Mouse (Mus musculus) embryonic facial prominence, embryonic 15.5 days (tissue): Measurements from ENCODE around the gene Ncam1. TPM values are rescaled to one million over a fixed set of nuclear protein-coding genes. Genes with fewer than 3 reads are reported as not detected.

ENCODE experiments used
- ATAC-seq: fragments of 200-750 bp; cut with Nextera tagmentation; 2 replicates; pipeline ENCODE4 v1.8.0; 2017; ENCODE audit warnings: low read depth, moderate TSS enrichment; ENCODE audit not compliant: insufficient number of reproducible peaks, low FRiP score, low TSS enrichment
- H3K27ac ChIP-seq: fragments of 300-500 bp; sonication (generic); replicated peaks from 2 replicates; pipeline ENCODE4 v1.5.1; 2015; ENCODE audit warnings: mild to moderate bottlenecking, inconsistent platforms
- H3K27me3 ChIP-seq: fragments of 300-500 bp; sonication (generic); 2 replicates; pipeline ENCODE4 v1.6.1; 2015; ENCODE audit warnings: inconsistent platforms
- H3K36me3 ChIP-seq: fragments of 300-500 bp; sonication (generic); 2 replicates; pipeline ENCODE4 v1.6.1; 2015; ENCODE audit warnings: mild to moderate bottlenecking, inconsistent platforms
- H3K4me1 ChIP-seq: fragments of 300-500 bp; sonication (generic); 2 replicates; pipeline ENCODE4 v1.6.1; 2015; ENCODE audit warnings: inconsistent platforms
- H3K4me2 ChIP-seq: fragments of 300-500 bp; sonication (generic); replicated peaks from 2 replicates; pipeline ENCODE4 v1.6.1; 2015; ENCODE audit warnings: mild to moderate bottlenecking, inconsistent platforms
- H3K4me3 ChIP-seq: fragments of 300-500 bp; sonication (generic); replicated peaks from 2 replicates; pipeline ENCODE4 v1.5.1; 2015; ENCODE audit warnings: mild to moderate bottlenecking, inconsistent platforms
- H3K9ac ChIP-seq: fragments of 300-500 bp; sonication (generic); 2 replicates; pipeline ENCODE4 v1.6.1; 2015; ENCODE audit warnings: inconsistent platforms
- H3K9me3 ChIP-seq: fragments of 300-500 bp; sonication (generic); replicated peaks from 2 replicates; pipeline ENCODE4 v1.6.1; 2016; ENCODE audit warnings: inconsistent platforms
- WGBS: fragments of 180-500 bp; shearing (Covaris S2); methylation state at CpG from one replicate; pipeline ENCODE4 v1.1.7; 2015; 5-methylcytosine and 5-hydroxymethylcytosine counted together
- polyA plus RNA-seq: library from polyadenylated mRNA; unstranded; fragments of >200 nt; fragmentation: Nextera tagmentation; extraction: Ambion mirVana; gene quantifications from 2 replicates; pipeline ENCODE4 v1.2.1, GENCODE M21; 2015

Gene Ncam1
- polyA plus RNA-seq, 1 experiment from 2014 or later = 142 TPM

DNA sequence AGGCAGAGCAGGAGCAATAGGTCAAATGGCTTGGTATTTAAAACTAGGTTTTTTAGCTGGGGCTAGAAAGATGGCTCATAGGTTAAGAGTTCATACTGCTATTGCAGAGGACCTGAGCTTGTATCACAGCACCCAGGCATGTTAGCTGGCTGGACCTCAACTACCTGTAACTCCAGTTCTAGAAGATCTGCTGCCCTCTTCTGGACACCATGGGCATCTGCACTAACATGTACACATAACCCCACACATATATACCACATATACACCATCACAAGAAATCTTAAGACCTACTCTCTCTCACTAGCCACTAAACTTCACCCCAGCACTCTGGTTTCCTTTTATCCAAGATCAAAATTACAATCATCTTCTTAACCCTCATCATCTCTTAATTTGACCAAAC is 131.7 kb downstream of the Ncam1 start:
- no peaks in the 10 kb centered on the region for H3K9me3 ChIP-seq
- H3K4me1 ChIP-seq = peaks cover 11% of the 10 kb centered on the region
- no peak overlapping the region for H3K4me3 ChIP-seq
- H3K36me3 ChIP-seq = no peaks in the 10 kb centered on the region
- H3K4me2 ChIP-seq = no peak overlapping the region
- H3K27me3 ChIP-seq = no peaks in the 10 kb centered on the region
- no peak overlapping the region for H3K27ac ChIP-seq
- H3K9ac ChIP-seq = no peak overlapping the region
- ATAC-seq = no peak

DNA sequence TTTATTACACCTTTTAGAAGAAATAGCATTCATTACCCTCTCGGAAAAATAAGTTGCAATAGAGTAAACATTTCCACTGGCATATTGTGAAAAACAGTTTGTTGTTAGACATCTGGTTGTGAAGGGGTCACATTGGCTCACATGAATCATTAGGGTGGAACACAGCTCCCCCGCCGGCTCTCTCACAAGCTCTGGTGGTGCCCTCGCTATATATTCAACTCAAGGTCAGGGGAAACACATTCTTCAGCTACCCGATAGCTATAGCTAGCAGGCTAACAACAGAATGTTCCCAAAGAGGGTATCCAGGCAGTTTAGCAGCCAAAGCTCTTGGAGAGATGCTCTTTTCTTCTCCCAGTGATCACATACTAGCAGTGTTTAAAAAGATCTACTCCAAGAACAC is 133.4 kb downstream of the Ncam1 start:
- no peaks in the 10 kb centered on the region for H3K9me3 ChIP-seq
- H3K4me3 ChIP-seq = no peak overlapping the region
- ATAC-seq = no peak
- no peak overlapping the region for H3K9ac ChIP-seq
- no peaks in the 10 kb centered on the region for H3K27me3 ChIP-seq
- WGBS = 53% methylated on average over 5 of the region's 5 CpGs
- no peak overlapping the region for H3K4me2 ChIP-seq
- H3K4me1 ChIP-seq = peaks cover 16% of the 10 kb centered on the region
- no peak overlapping the region for H3K27ac ChIP-seq
- no peaks in the 10 kb centered on the region for H3K36me3 ChIP-seq

DNA sequence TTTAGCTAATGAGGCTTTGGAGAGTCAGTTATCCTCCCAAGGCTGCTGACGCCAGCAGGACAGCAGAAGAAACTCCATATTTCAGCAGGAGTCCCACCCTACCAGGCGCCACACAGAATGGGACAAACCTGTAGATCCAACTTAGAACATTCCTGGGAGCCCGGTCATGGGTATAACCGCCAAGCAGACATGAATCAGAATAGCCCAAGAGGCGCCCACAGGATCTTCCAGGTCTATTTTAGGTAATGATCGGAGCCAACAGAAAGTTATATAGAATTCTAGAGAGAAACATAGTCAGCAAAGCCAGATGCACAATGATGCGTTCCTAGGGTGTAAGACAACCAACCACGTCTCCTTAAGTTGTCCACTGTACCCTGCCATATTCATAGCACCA is 134.8 kb downstream of the Ncam1 start:
- Histone ChIP-seq H3K4me1 (peaks cover 16% of the 10 kb centered on the region), H3K27me3 (no peaks in the 10 kb centered on the region), H3K27ac (no peak overlapping the region), H3K9me3 (no peaks in the 10 kb centered on the region), H3K9ac (no peak overlapping the region), H3K4me2 (no peak overlapping the region), H3K36me3 (no peaks in the 10 kb centered on the region), H3K4me3 (no peak overlapping the region)
- 84% methylated on average over 8 of the region's 8 CpGs for WGBS
- no peak for ATAC-seq

GRCm38 (mm10) chr9:49662958-49663926 is 135.5 kb downstream of the Ncam1 start:
- 59% methylated on average over 8 of the region's 8 CpGs for WGBS
- 0 out of 2 replicates have a peak overlapping the region, but pooled peaks have one; percentile 34 for H3K27ac ChIP-seq
- no peak overlapping the region for H3K4me3 ChIP-seq
- H3K9ac ChIP-seq = no peak overlapping the region
- no peaks in the 10 kb centered on the region for H3K27me3 ChIP-seq
- H3K4me2 ChIP-seq = no peak overlapping the region
- peaks cover 16% of the 10 kb centered on the region for H3K4me1 ChIP-seq
- no peak for ATAC-seq
- H3K36me3 ChIP-seq = no peaks in the 10 kb centered on the region
- H3K9me3 ChIP-seq = no peaks in the 10 kb centered on the region

GRCm38 (mm10) chr9:49661480-49661879 is 137.2 kb downstream of the Ncam1 start:
- Histone ChIP-seq H3K9me3 (no peaks in the 10 kb centered on the region), H3K36me3 (no peaks in the 10 kb centered on the region), H3K9ac (no peak overlapping the region), H3K27me3 (no peaks in the 10 kb centered on the region), H3K27ac (no peak overlapping the region), H3K4me1 (peaks cover 16% of the 10 kb centered on the region), H3K4me3 (no peak overlapping the region), H3K4me2 (no peak overlapping the region)
- ATAC-seq = no peak
- WGBS = 81% methylated on average over 2 of the region's 2 CpGs

GRCm38 (mm10) chr9:49658381-49658856 is 140.3 kb downstream of the Ncam1 start:
- no peaks in the 10 kb centered on the region for H3K36me3 ChIP-seq
- H3K27ac ChIP-seq = no peak overlapping the region
- peaks cover 9% of the 10 kb centered on the region for H3K4me1 ChIP-seq
- 85% methylated on average over 4 of the region's 4 CpGs for WGBS
- H3K27me3 ChIP-seq = no peaks in the 10 kb centered on the region
- no peak overlapping the region for H3K4me3 ChIP-seq
- ATAC-seq = no peak
- no peaks in the 10 kb centered on the region for H3K9me3 ChIP-seq
- no peak overlapping the region for H3K9ac ChIP-seq
- no peak overlapping the region for H3K4me2 ChIP-seq

GRCm38 (mm10) chr9:49654470-49654869 is 144.3 kb downstream of the Ncam1 start:
- Histone ChIP-seq H3K9ac (no peak overlapping the region), H3K36me3 (no peaks in the 10 kb centered on the region), H3K4me2 (no peak overlapping the region), H3K4me1 (no peaks in the 10 kb centered on the region), H3K27ac (no peak overlapping the region), H3K9me3 (no peaks in the 10 kb centered on the region), H3K4me3 (no peak overlapping the region), H3K27me3 (no peaks in the 10 kb centered on the region)
- no peak for ATAC-seq
- 78% methylated on average over 3 of the region's 3 CpGs for WGBS

DNA sequence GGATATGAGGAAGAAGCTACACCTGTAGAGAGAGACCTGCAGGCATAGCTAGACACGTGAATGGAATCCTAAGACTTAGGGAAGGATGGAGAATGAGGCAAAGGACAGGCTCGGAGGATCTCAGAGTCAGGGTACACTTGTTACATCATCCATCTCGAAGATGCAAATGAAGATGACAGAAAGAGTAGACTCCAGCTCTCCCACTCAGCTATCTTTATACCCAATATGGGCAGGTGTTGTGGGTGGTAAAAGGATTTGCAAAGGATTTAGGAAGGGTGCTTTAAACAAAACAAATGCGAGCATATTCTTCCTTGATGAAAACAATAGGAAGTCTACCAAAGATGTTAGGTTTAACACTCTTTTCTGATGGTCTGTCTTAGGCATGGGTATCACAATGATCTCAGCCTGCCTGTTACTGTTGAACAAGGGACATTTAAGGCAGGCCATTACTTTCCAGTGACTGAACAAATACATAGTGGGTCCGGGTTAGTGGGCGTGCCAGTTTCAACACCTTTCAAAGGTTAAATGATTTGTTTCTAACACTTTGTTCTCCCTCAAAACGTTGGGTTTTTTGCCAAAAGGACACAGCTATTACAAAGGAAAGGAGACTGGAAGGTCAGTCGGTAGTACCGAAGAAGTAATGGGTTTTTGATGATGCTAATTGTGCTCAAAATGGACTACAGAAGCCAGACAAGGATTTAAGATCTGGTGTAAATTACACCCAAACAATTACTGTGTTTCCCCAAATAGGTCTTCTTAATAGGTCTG is 145.1 kb downstream of the Ncam1 start:
- Histone ChIP-seq H3K9me3 (no peaks in the 10 kb centered on the region), H3K27me3 (no peaks in the 10 kb centered on the region), H3K4me3 (no peak overlapping the region), H3K9ac (no peak overlapping the region), H3K4me2 (no peak overlapping the region), H3K36me3 (no peaks in the 10 kb centered on the region), H3K4me1 (no peaks in the 10 kb centered on the region), H3K27ac (no peak overlapping the region)
- WGBS = 76% methylated on average over 9 of the region's 9 CpGs
- no peak for ATAC-seq

DNA sequence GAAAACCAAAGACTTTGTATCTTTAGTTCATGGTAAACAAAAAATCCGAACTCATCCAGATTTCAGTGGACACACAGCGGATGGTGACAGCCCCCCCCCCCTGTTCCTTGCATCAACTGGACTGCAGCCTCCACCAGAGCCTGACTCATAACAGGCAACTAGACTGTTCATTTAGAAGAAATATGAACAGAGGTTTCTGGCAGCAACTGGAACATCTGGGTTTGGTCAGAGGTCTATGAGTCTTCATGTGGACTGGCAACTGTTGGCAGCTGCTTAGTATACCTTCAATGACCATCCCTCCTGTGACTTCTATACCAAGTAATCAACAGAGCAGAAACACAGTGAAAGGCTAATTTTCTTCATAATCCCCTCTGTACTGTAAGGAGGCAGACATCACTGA is 154.4 kb downstream of the Ncam1 start:
- Histone ChIP-seq H3K4me1 (no peaks in the 10 kb centered on the region), H3K9me3 (no peaks in the 10 kb centered on the region), H3K9ac (no peak overlapping the region), H3K4me2 (no peak overlapping the region), H3K36me3 (no peaks in the 10 kb centered on the region), H3K4me3 (no peak overlapping the region), H3K27ac (no peak overlapping the region), H3K27me3 (no peaks in the 10 kb centered on the region)
- 91% methylated on average over 2 of the region's 2 CpGs for WGBS
- no peak for ATAC-seq

- no peak overlapping the region for H3K27ac ChIP-seq
- H3K27me3 ChIP-seq = no peaks in the 10 kb centered on the region
- H3K4me3 ChIP-seq = no peak overlapping the region
- no peak for ATAC-seq
- H3K4me2 ChIP-seq = no peak overlapping the region
- H3K4me1 ChIP-seq = no peaks in the 10 kb centered on the region
- WGBS = 79% methylated on average over 3 of the region's 3 CpGs
- no peaks in the 10 kb centered on the region for H3K36me3 ChIP-seq
- H3K9ac ChIP-seq = no peak overlapping the region
- no peaks in the 10 kb centered on the region for H3K9me3 ChIP-seq
These were observed 158.0 kb downstream of the Ncam1 start for GRCm38 (mm10) chr9:49640764-49641163.

DNA sequence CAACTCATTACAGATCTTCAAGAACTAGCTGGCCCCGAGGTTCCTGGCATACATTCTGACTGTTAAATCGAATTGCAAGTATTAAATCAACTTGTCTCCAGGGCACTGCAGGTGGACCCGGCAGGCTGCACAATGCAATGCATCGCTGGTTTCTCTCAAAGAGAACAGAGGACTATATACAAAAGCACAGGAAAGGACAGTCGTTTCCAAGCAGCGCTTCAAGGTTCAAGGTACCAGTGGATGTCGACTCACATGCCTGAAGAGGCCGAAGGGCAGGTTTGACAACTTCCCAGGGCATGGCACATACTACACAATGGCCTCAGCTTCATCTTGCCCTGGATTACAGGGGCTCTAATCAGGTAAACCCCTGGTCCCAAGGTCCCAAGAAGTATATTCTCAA is 158.6 kb downstream of the Ncam1 start:
- Histone ChIP-seq H3K36me3 (no peaks in the 10 kb centered on the region), H3K27me3 (no peaks in the 10 kb centered on the region), H3K9ac (no peak overlapping the region), H3K4me3 (no peak overlapping the region), H3K4me1 (no peaks in the 10 kb centered on the region), H3K4me2 (no peak overlapping the region), H3K27ac (no peak overlapping the region), H3K9me3 (no peaks in the 10 kb centered on the region)
- WGBS = 67% methylated on average over 8 of the region's 8 CpGs
- ATAC-seq = no peak
